Mouse (Mus musculus): ENCODE data around the gene Fgf23. TPM values are rescaled to one million over a fixed set of nuclear protein-coding genes. Genes with fewer than 3 reads are reported as not detected.
A peak's percentile ranks its signal among the peaks of the same experiment; 100 is the strongest.

Fgf23 gene
- polyA plus RNA-seq, 1 experiment from 2014 or later: 0.11 TPM

DNA sequence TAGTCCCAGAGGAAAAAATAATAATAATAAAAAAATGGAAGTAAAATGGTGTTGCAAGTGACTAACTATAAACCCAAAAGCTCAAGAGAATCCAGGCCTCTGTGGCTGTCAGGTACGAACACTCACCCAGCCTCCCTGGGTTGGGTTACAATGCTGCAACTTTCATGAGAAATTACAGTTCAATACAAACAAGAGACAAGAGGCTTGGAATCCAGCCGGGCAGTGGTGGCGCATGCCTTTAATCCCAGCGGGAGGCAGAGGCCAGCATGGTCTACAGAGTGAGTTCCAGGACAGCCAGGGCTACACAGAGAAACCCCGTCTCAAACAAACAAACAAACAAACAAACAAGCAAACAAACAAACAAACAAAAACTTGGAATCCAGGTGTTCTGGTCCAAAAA, 34.0 kb downstream of the Fgf23 start:
- Histone ChIP-seq H3K9me3 (ENCODE audit: control insufficient read depth, low read length) (no peaks in the 10 kb centered on the region), H3K27me3 (ENCODE audit: control insufficient read depth, insufficient read depth, low read length) (no peaks in the 10 kb centered on the region), H3K4me1 (ENCODE audit: control insufficient read depth, insufficient read depth, low read length) (no peaks in the 10 kb centered on the region; the same call in 1 of the 2 replicates), H3K27ac (ENCODE audit: low read depth, low read length) (no peak overlapping the region), H3K9ac (replicated peaks; ENCODE audit: low read depth, low read length) (no peak overlapping the region), H3K4me3 (ENCODE audit: low read depth, low read length) (no peak overlapping the region), H3K36me3 (ENCODE audit: control insufficient read depth, insufficient read depth, low read length) (no peaks in the 10 kb centered on the region), H3K4me2 (ENCODE audit: low read depth, low read length) (no peak overlapping the region)
- WGBS: 51% methylated on average over 5 of the region's 5 CpGs
- ATAC-seq (ENCODE audit: low read depth): no peak

DNA sequence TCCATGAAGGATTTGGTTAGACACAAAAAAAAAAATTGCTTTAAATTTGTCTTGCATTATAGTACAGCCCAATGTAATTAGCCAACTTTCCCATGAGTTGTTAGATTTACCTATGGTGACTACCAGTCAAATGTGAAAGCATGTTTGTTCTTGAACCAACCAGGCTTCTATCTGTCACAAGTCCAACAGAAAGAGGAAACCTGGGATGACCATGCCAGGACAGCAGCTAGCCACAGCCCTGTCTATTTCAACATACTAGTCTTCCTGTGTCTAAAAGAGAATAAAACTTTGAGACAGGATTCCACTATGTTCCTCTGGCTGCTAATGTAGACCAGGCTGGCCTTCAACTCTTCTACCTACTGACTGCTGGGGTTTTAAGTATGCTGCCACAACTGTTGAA, 34.7 kb downstream of the Fgf23 start:
- H3K27ac ChIP-seq (ENCODE audit: low read depth, low read length): no peak overlapping the region
- H3K27me3 ChIP-seq (ENCODE audit: control insufficient read depth, insufficient read depth, low read length): no peaks in the 10 kb centered on the region
- no peak for ATAC-seq (ENCODE audit: low read depth)
- no peak overlapping the region for H3K4me3 ChIP-seq (ENCODE audit: low read depth, low read length)
- no peak overlapping the region for H3K4me2 ChIP-seq (ENCODE audit: low read depth, low read length)
- no peaks in the 10 kb centered on the region; the same call in 1 of the 2 replicates for H3K4me1 ChIP-seq (ENCODE audit: control insufficient read depth, insufficient read depth, low read length)
- no peaks in the 10 kb centered on the region for H3K9me3 ChIP-seq (ENCODE audit: control insufficient read depth, low read length)
- H3K9ac ChIP-seq (replicated peaks; ENCODE audit: low read depth, low read length): no peak overlapping the region
- H3K36me3 ChIP-seq (ENCODE audit: control insufficient read depth, insufficient read depth, low read length): no peaks in the 10 kb centered on the region

DNA sequence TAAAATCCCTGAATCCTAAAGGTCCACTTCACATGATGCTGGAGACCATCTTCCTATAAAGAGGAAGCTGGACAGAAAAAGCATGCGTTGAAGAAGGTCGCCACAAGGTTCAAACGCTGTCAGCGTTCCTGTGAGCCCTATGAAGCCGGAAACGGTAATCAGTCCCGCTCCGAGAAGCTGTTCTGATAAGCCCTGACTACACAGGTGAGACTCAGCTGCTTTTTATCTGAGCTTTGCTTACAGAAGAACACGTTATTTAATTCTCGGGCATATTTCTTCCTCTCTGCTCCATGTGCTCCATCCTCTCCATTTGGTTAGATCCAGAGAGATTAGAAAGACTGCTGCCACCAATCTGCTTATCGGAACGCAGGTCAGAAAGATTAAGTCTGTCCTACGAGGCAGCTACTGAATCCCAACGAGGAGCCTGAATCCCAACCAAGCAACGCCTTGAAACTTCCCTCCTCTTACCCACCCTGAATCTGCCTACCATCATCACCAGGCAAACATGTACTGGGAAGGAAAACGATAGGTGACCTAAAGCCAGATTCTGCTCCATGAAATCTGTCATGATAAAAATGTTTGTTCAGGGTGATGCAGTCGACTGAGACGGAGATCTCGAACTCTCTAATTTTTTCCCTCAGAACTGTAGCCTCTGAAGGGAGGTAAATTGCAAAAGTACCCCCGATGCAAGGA, 35.8 kb downstream of the Fgf23 start:
- WGBS: 47% methylated on average over 20 of the region's 20 CpGs
- Histone ChIP-seq H3K4me2 (ENCODE audit: low read depth, low read length) (peak overlapping the region; percentile 80), H3K27ac (ENCODE audit: low read depth, low read length) (no peak overlapping the region), H3K9me3 (ENCODE audit: control insufficient read depth, low read length) (no peaks in the 10 kb centered on the region), H3K27me3 (ENCODE audit: control insufficient read depth, insufficient read depth, low read length) (no peaks in the 10 kb centered on the region), H3K4me3 (ENCODE audit: low read depth, low read length) (peak overlapping the region; percentile 60), H3K36me3 (ENCODE audit: control insufficient read depth, insufficient read depth, low read length) (no peaks in the 10 kb centered on the region), H3K4me1 (ENCODE audit: control insufficient read depth, insufficient read depth, low read length) (no peaks in the 10 kb centered on the region; the same call in 1 of the 2 replicates), H3K9ac (replicated peaks; ENCODE audit: low read depth, low read length) (peak overlapping the region; percentile 48)
- no peak for ATAC-seq (ENCODE audit: low read depth)

DNA sequence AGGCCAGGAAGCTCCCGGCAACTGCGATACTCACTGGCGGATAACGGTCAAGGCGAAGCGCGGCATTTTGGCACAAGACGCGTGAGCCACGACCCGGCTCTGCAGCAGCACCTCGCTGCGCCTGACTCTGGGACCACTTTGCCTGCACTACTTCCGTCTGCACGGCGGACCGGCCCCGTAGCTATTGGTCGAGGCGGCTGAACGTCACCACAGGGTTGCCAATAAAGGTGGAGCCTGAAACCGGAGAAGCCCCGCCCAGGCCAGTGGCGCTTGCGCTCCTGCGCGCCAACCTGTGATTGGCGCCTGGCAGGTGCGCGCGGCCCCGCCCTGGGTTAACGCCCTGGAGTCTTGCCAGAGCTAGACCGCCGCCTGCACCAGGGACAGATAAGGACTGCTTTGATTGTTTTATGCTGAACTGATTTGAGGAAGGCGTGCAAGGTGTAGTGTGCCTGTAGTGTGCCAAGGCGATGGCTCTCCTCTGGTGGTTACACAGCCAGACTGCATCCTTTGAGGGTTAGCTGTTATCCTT, 36.8 kb downstream of the Fgf23 start, which contains the start of gene Tigar:
TSS of gene Tigar (minus strand) at position 156 of the 529 bp plus-strand sequence.
- peak; percentile 100 for ATAC-seq (ENCODE audit: low read depth)
- under 1% methylated on average over 37 of the region's 37 CpGs for WGBS
- H3K4me1 ChIP-seq (ENCODE audit: control insufficient read depth, insufficient read depth, low read length): no peaks in the 10 kb centered on the region; the same call in 1 of the 2 replicates
- H3K27ac ChIP-seq (ENCODE audit: low read depth, low read length): 0 out of 2 replicates have a peak within 1 kb of the TSS, but pooled peaks have one; percentile 28
- no peaks in the 10 kb centered on the region for H3K36me3 ChIP-seq (ENCODE audit: control insufficient read depth, insufficient read depth, low read length)
- H3K4me3 ChIP-seq (ENCODE audit: low read depth, low read length): peak within 1 kb of the TSS; percentile 60
- peak within 1 kb of the TSS; percentile 80 for H3K4me2 ChIP-seq (ENCODE audit: low read depth, low read length)
- no peaks in the 10 kb centered on the region for H3K9me3 ChIP-seq (ENCODE audit: control insufficient read depth, low read length)
- no peaks in the 10 kb centered on the region for H3K27me3 ChIP-seq (ENCODE audit: control insufficient read depth, insufficient read depth, low read length)
- H3K9ac ChIP-seq (replicated peaks; ENCODE audit: low read depth, low read length): peak within 1 kb of the TSS; percentile 48

DNA sequence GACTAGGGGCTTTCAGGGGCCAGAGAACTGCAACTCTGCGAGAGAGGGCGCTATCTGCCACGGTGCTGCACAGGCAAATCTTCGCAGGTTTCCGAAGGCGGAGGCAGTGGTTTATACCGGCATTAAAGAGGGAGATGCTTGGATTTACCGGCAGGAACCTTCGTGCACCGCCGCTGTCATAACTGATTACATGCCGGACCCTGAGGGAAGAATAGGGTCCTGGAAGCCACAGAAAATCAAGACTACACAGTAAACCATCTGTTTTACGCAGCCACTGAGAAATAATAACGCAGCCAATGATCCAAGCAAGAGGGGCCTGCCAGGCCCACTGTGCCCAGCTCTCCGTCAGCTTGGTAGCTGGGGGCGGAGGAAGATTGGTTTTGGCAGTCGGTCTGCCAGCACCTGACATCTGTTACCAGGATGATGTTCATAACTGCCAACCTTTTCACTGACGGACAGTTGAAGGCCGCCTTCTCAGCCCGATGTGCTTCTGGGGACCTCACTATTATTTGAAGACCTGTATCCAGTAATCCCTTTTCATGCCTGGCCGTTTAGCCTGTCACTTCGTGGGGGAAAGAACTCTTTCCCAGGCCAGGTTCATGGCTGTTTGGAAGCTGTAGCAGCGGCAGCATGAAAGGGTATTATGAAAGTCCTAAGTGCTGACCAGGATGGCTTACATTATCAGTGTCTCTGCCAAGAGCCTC, 42.2 kb downstream of the Fgf23 start:
- Histone ChIP-seq H3K9me3 (ENCODE audit: control insufficient read depth, low read length) (no peaks in the 10 kb centered on the region), H3K4me2 (ENCODE audit: low read depth, low read length) (no peak overlapping the region), H3K9ac (replicated peaks; ENCODE audit: low read depth, low read length) (no peak overlapping the region), H3K27ac (ENCODE audit: low read depth, low read length) (no peak overlapping the region), H3K4me3 (ENCODE audit: low read depth, low read length) (no peak overlapping the region), H3K27me3 (ENCODE audit: control insufficient read depth, insufficient read depth, low read length) (no peaks in the 10 kb centered on the region), H3K4me1 (ENCODE audit: control insufficient read depth, insufficient read depth, low read length) (no peaks in the 10 kb centered on the region), H3K36me3 (ENCODE audit: control insufficient read depth, insufficient read depth, low read length) (no peaks in the 10 kb centered on the region)
- 52% methylated on average over 23 of the region's 23 CpGs for WGBS
- ATAC-seq (ENCODE audit: low read depth): peak; percentile 61; the same call in 1 of the 2 replicates

DNA sequence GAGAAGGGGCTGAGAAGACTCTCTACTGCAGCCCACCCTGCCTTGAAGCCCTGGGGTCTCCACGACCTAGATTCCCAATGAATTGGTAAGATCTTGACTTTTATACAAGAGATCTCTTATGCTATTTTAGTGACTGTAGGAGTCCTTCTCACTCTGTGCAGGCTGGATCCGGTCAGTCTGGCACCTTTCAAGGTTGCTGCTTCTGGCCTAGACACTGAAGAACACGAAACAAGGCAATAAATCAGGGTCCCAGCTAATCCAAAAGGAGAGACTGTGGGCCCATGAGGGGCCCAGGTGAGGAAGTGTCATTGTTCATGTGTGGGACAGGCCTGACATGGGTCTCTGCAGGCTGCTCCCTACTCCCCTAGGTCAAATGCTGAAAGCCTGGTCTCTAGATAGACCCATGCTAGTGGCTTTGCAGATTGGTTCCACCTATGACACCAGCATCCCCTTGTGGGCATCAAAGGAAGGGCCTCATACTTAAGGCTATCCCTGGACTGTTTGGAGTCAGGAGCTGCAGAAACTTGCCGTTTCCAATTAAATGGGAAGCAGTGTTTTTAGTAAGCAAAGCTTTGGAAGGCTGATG, 49.6 kb downstream of the Fgf23 start:
- Histone ChIP-seq H3K9ac (replicated peaks; ENCODE audit: low read depth, low read length) (no peak overlapping the region), H3K4me2 (ENCODE audit: low read depth, low read length) (no peak overlapping the region), H3K4me1 (ENCODE audit: control insufficient read depth, insufficient read depth, low read length) (no peaks in the 10 kb centered on the region), H3K9me3 (ENCODE audit: control insufficient read depth, low read length) (no peaks in the 10 kb centered on the region), H3K36me3 (ENCODE audit: control insufficient read depth, insufficient read depth, low read length) (no peaks in the 10 kb centered on the region), H3K27me3 (ENCODE audit: control insufficient read depth, insufficient read depth, low read length) (no peaks in the 10 kb centered on the region), H3K27ac (ENCODE audit: low read depth, low read length) (no peak overlapping the region), H3K4me3 (ENCODE audit: low read depth, low read length) (no peak overlapping the region)
- no peak for ATAC-seq (ENCODE audit: low read depth)
- WGBS: 79% methylated on average over 4 of the region's 4 CpGs

DNA sequence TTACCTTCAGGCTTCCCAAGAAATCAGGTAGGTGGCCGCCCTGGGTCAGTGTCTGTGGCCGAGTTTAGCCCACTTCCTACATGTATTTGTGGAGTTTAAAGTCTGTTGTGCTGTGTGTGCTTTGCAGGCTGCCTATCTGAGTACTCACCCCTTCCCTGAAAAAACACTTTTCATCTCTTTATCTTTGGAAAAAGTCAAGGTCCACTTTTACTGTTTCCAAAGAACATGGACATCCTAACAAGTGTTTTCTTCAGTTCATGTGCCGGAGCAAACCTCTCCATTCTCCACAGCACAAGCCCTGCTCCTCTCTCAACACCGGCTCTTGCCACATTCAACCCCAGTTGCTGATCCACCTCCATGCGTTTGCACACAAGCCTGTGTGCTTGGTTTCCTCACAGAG, 50.3 kb downstream of the Fgf23 start:
- Histone ChIP-seq H3K27ac (ENCODE audit: low read depth, low read length) (no peak overlapping the region), H3K36me3 (ENCODE audit: control insufficient read depth, insufficient read depth, low read length) (no peaks in the 10 kb centered on the region), H3K4me3 (ENCODE audit: low read depth, low read length) (no peak overlapping the region), H3K4me2 (ENCODE audit: low read depth, low read length) (no peak overlapping the region), H3K27me3 (ENCODE audit: control insufficient read depth, insufficient read depth, low read length) (no peaks in the 10 kb centered on the region), H3K9ac (replicated peaks; ENCODE audit: low read depth, low read length) (no peak overlapping the region), H3K4me1 (ENCODE audit: control insufficient read depth, insufficient read depth, low read length) (no peaks in the 10 kb centered on the region), H3K9me3 (ENCODE audit: control insufficient read depth, low read length) (no peaks in the 10 kb centered on the region)
- WGBS: 87% methylated on average over 5 of the region's 5 CpGs
- ATAC-seq (ENCODE audit: low read depth): no peak

DNA sequence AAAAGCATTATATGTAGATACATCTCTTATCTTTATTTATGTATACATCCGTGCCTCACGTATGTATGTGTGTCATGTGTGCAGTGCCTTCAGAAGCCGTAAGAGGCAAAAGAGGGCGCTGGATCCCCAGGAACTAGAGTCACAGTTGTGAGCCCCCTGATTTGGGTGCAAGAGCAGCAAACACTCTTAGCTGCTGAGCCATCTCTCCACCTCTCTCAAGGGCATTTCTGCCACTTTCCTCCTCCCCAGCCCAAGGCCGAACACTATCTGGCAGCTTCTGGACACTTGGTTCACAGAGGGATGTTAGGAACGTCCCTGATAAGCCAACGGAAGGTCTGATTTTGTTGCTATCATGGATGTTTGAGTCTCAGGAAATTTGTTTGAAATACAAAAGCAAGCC, 50.8 kb downstream of the Fgf23 start:
- H3K4me3 ChIP-seq (ENCODE audit: low read depth, low read length): no peak overlapping the region
- H3K4me1 ChIP-seq (ENCODE audit: control insufficient read depth, insufficient read depth, low read length): no peaks in the 10 kb centered on the region
- no peak overlapping the region for H3K4me2 ChIP-seq (ENCODE audit: low read depth, low read length)
- H3K9me3 ChIP-seq (ENCODE audit: control insufficient read depth, low read length): no peaks in the 10 kb centered on the region
- H3K27ac ChIP-seq (ENCODE audit: low read depth, low read length): no peak overlapping the region
- no peaks in the 10 kb centered on the region for H3K27me3 ChIP-seq (ENCODE audit: control insufficient read depth, insufficient read depth, low read length)
- WGBS: 90% methylated on average over 7 of the region's 7 CpGs
- no peak for ATAC-seq (ENCODE audit: low read depth)
- no peaks in the 10 kb centered on the region for H3K36me3 ChIP-seq (ENCODE audit: control insufficient read depth, insufficient read depth, low read length)
- H3K9ac ChIP-seq (replicated peaks; ENCODE audit: low read depth, low read length): no peak overlapping the region

DNA sequence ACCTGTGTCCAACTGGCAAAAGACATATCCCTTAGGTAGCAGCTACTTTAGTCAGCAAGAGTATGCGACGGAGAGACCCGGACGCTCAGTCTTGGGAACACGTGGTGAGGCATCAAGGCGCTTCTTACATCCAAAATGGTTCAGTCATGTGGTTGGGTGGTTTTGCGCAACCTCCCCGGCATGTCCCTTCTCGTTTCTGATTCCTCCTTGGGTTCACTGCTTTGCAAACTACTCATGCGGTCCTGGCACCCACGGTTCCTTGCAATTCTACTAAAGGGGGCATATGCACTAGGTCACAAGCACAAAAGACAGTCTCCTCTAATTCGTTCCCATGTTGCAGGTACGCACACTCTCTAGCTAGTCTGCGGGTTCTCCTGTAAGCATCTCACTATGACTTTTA, 57.0 kb downstream of the Fgf23 start:
- Histone ChIP-seq H3K9ac (replicated peaks; ENCODE audit: low read depth, low read length) (no peak overlapping the region), H3K36me3 (ENCODE audit: control insufficient read depth, insufficient read depth, low read length) (no peaks in the 10 kb centered on the region), H3K9me3 (ENCODE audit: control insufficient read depth, low read length) (no peaks in the 10 kb centered on the region), H3K4me1 (ENCODE audit: control insufficient read depth, insufficient read depth, low read length) (no peaks in the 10 kb centered on the region), H3K27ac (ENCODE audit: low read depth, low read length) (no peak overlapping the region), H3K4me3 (ENCODE audit: low read depth, low read length) (no peak overlapping the region), H3K27me3 (ENCODE audit: control insufficient read depth, insufficient read depth, low read length) (no peaks in the 10 kb centered on the region), H3K4me2 (ENCODE audit: low read depth, low read length) (no peak overlapping the region)
- WGBS: 93% methylated on average over 14 of the region's 14 CpGs
- ATAC-seq (ENCODE audit: low read depth): no peak
